In genomic region chr5:59996698-59997097, GRCm38 (mm10) we compare ENCODE assay signal across 8 mouse cellular contexts.
DNase-seq lines count a peak whose midpoint lies in the region; ATAC-seq and TF ChIP-seq lines count a peak whose summit lies in the region.

No protein-coding gene starts in this region.

- TF ChIP-seq CTCF in stomach, postnatal 0 days (IDR thresholded peaks at IDR 0.05; ENCODE audit: low read depth) = peak; percentile 64

- no peak overlapping the region for H3K4me3 ChIP-seq in hindbrain, embryonic 11.5 days (ENCODE audit: low read depth, low read length)
- no peak overlapping the region for H3K4me3 ChIP-seq in hindbrain, embryonic 13.5 days
- no peak overlapping the region for H3K4me3 ChIP-seq in stomach, postnatal 0 days (ENCODE audit: low read depth, low read length)

- no peaks in the 10 kb centered on the region for H3K36me3 ChIP-seq in hindbrain, embryonic 11.5 days (ENCODE audit: control insufficient read depth, insufficient read depth, low read length)
- H3K36me3 ChIP-seq in hindbrain, embryonic 13.5 days = no peaks in the 10 kb centered on the region
- no peaks in the 10 kb centered on the region for H3K36me3 ChIP-seq in stomach, postnatal 0 days (ENCODE audit: control insufficient read depth, insufficient read depth, low read length)

- no peak overlapping the region for H3K9ac ChIP-seq in hindbrain, embryonic 11.5 days (ENCODE audit: low read depth, low read length)
- H3K9ac ChIP-seq in hindbrain, embryonic 13.5 days = no peak overlapping the region
- no peak overlapping the region for H3K9ac ChIP-seq in stomach, postnatal 0 days (ENCODE audit: low read length)

- H3K4me1 ChIP-seq in hindbrain, embryonic 11.5 days (replicated peaks; ENCODE audit: control insufficient read depth, insufficient read depth, low read length) = no peaks in the 10 kb centered on the region
- no peaks in the 10 kb centered on the region for H3K4me1 ChIP-seq in hindbrain, embryonic 13.5 days (replicated peaks)
- H3K4me1 ChIP-seq in stomach, postnatal 0 days (replicated peaks; ENCODE audit: control insufficient read depth, insufficient read depth) = no peaks in the 10 kb centered on the region

- 79% methylated on average over 3 of the region's 3 CpGs for WGBS in hindbrain, embryonic 11.5 days
- WGBS in hindbrain, embryonic 13.5 days = 68% methylated on average over 3 of the region's 3 CpGs
- WGBS in stomach, postnatal 0 days = 61% methylated on average over 3 of the region's 3 CpGs

- H3K9me3 ChIP-seq in hindbrain, embryonic 11.5 days (ENCODE audit: control insufficient read depth, low read length) = no peaks in the 10 kb centered on the region
- no peaks in the 10 kb centered on the region for H3K9me3 ChIP-seq in hindbrain, embryonic 13.5 days
- no peaks in the 10 kb centered on the region for H3K9me3 ChIP-seq in stomach, postnatal 0 days (ENCODE audit: control insufficient read depth, low read length)

- no peaks in the 10 kb centered on the region for H3K27me3 ChIP-seq in hindbrain, embryonic 11.5 days (ENCODE audit: control insufficient read depth, insufficient read depth, low read length)
- no peaks in the 10 kb centered on the region for H3K27me3 ChIP-seq in hindbrain, embryonic 13.5 days
- no peaks in the 10 kb centered on the region for H3K27me3 ChIP-seq in stomach, postnatal 0 days (ENCODE audit: control insufficient read depth, insufficient read depth, low read length)

- ATAC-seq in hindbrain, embryonic 11.5 days (ENCODE audit: low FRiP score) = no peak; the same call in 1 of the 2 replicates
- no peak for ATAC-seq in hindbrain, embryonic 13.5 days (ENCODE audit: low FRiP score)
- ATAC-seq in stomach, postnatal 0 days (ENCODE audit: low FRiP score, low TSS enrichment) = no peak

- no peak overlapping the region for H3K27ac ChIP-seq in hindbrain, embryonic 11.5 days (ENCODE audit: low read depth, low read length)
- H3K27ac ChIP-seq in hindbrain, embryonic 13.5 days = no peak overlapping the region
- no peak overlapping the region for H3K27ac ChIP-seq in stomach, postnatal 0 days (replicated peaks)

- H3K4me2 ChIP-seq in hindbrain, embryonic 11.5 days (replicated peaks; ENCODE audit: low read depth, low read length) = no peak overlapping the region
- no peak overlapping the region for H3K4me2 ChIP-seq in hindbrain, embryonic 13.5 days
- H3K4me2 ChIP-seq in stomach, postnatal 0 days (replicated peaks; ENCODE audit: low read depth) = no peak overlapping the region

- peak; percentile 38 for DNase-seq in hindbrain, embryonic 11.5 days (ENCODE audit: low spot score)
- DNase-seq in ZHBTc4 (ENCODE audit: low read depth, low spot score) (peak; percentile 76), liver (peak; percentile 3)
- DNase-seq in frontal cortex, postnatal 10 days (ENCODE audit: low spot score in 2 of 2) = peak; percentile 11 to 34
- DNase-seq in stomach, postnatal 0 days (ENCODE audit: low spot score) = no peak
- no peak for DNase-seq in T-cell, adult 2 months (ENCODE audit: low spot score)
- DNase-seq in testis, postnatal 10 days (ENCODE audit: low spot score) = no peak

- TF ChIP-seq EP300 in stomach, postnatal 0 days (optimal IDR thresholded peaks at IDR 0.05) = no peak

Comparison
In these comparisons a context has a peak if more than half of its experiments do, and no peak if none do; other contexts are left out.
1. DNase-seq: peak in hindbrain, embryonic 11.5 days (single experiment), ZHBTc4 (single experiment), frontal cortex, postnatal 10 days (2 of 2) and liver (single experiment); none in stomach, postnatal 0 days (single experiment), T-cell, adult 2 months (single experiment) and testis, postnatal 10 days (single experiment).